Mouse (Mus musculus): ENCODE results near the gene Fam3b. TPM values are rescaled to one million over a fixed set of nuclear protein-coding genes. Genes with fewer than 3 reads are reported as not detected.

Fam3b gene
- polyA plus RNA-seq, 1 experiment from 2014 or later, result not detected

DNA sequence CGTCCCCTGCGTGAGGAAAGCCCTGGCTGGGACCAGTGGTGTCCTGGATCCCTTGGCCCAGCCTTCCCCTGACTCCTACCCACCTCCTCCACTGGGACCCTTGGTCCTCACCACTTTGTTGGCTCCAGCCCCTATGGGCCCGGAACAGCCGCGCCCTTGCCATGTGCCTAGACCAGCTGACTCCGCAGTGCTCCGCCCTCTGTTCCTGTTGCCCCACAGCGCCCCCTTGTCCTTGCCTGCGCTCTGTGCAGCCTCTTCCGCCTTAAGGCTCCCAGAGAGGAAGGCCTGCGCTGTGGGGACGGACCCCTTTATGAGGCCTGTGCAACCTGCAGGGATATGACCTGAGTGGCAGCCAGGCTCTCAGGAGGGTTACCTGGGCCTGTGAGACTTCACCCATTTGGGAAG is 2.3 kb downstream of the Fam3b start:
- 94% methylated on average over 11 of the region's 12 CpGs for WGBS
- ATAC-seq (ENCODE audit: low FRiP score), result no peak
- Histone ChIP-seq H3K9me3 (no peaks in the 10 kb centered on the region), H3K9ac (no peak overlapping the region), H3K36me3 (no peaks in the 10 kb centered on the region), H3K27ac (no peak overlapping the region), H3K4me3 (no peak overlapping the region), H3K27me3 (no peaks in the 10 kb centered on the region), H3K4me1 (replicated peaks) (no peaks in the 10 kb centered on the region), H3K4me2 (no peak overlapping the region)

DNA sequence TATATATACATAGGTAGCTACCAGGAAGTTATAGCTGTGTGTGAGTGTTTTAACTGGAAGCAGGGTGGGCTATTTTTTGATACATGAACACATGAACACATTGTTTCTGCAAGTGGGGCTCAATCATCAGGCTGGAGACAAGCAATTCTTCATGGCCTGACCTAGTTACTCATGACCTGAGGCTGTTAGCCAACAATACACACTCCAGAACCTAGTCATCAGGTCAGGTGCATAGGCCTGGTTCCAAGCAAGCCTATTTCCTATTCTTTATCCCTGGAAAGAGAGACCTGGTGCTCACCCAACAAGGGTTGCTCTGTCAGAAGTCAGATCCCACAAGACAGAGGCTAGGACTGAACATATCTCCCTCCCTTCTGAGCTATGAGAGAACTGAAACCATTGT is 3.1 kb downstream of the Fam3b start:
- ATAC-seq (ENCODE audit: low FRiP score), result no peak
- H3K4me1 ChIP-seq (replicated peaks), result no peaks in the 10 kb centered on the region
- no peak overlapping the region for H3K4me2 ChIP-seq
- H3K27ac ChIP-seq, result no peak overlapping the region
- no peak overlapping the region for H3K4me3 ChIP-seq
- no peaks in the 10 kb centered on the region for H3K36me3 ChIP-seq
- H3K9me3 ChIP-seq, result no peaks in the 10 kb centered on the region
- no peaks in the 10 kb centered on the region for H3K27me3 ChIP-seq
- no peak overlapping the region for H3K9ac ChIP-seq

DNA sequence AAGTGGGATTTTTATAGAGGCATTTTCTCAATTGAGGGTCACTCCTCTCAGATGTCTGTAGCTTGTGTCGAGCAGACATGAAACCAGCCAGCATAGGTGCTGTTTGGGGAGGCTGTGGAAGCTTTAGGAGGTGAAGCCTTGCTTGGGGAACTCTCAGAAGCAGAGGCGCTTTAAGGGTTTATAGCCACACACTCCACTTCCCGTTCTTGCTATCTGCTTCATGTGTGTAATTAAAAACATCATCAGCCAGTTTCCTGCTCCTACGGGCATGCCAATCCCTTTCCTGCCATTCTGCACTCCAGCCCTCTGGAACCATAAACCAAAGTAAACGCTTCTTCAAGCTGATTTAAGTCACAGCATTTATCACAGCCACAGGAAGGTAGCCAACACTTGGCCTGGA is 3.8 kb downstream of the Fam3b start:
- no peak overlapping the region for H3K9ac ChIP-seq

DNA sequence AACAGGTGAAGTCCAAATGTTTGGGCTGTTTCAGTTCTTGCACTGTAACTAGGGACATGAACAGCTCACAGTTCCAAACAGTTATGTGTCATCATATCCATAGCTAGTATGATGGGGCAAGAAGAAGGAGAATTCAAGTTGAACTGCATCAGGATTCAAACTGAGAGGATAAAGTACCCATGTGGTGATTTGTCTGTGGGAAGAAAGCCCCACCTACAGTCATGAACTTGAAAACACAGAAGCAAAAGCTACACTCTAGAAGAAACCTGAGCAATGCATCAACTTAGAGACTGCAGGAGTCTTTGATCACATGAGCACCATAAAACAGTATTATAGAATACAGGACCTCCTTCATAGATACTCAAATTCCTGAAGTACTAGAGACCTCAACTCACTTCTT is 6.8 kb downstream of the Fam3b start:
- H3K9ac ChIP-seq, result no peak overlapping the region

More for the DNA sequence above, 3.8 kb downstream of the Fam3b start:
- H3K27me3 ChIP-seq, result no peaks in the 10 kb centered on the region
- no peaks in the 10 kb centered on the region for H3K9me3 ChIP-seq
- 76% methylated on average over 5 of the region's 5 CpGs for WGBS
- no peak overlapping the region for H3K27ac ChIP-seq
- no peak overlapping the region for H3K4me3 ChIP-seq
- H3K4me2 ChIP-seq, result no peak overlapping the region
- no peaks in the 10 kb centered on the region for H3K4me1 ChIP-seq (replicated peaks)
- no peaks in the 10 kb centered on the region for H3K36me3 ChIP-seq
- ATAC-seq (ENCODE audit: low FRiP score), result no peak

DNA sequence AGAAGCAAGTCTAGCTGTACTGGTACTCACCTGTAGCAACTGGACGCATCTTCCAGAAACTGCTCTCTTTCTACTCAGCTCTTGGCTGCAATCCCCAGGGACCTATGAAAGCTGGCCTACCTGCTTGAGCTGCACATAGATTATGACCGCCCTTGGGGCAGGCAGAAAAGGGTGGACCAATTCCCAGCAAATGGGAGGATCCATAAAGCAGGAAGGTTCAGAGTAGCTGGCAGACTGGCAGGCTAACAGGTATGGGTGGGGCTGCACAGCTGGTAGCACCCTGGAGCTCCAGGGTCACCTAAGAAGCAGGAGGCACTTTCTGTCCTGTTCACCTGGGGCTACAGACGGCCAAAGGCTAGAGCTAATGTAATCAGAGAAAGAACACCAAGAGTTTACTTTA is 9.8 kb downstream of the Fam3b start:
- Histone ChIP-seq H3K36me3 (no peaks in the 10 kb centered on the region), H3K4me1 (replicated peaks) (no peaks in the 10 kb centered on the region), H3K27me3 (no peaks in the 10 kb centered on the region), H3K4me2 (no peak overlapping the region), H3K4me3 (no peak overlapping the region), H3K27ac (no peak overlapping the region), H3K9ac (no peak overlapping the region), H3K9me3 (no peaks in the 10 kb centered on the region)
- ATAC-seq (ENCODE audit: low FRiP score), result no peak
- 85% methylated on average over 3 of the region's 3 CpGs for WGBS

More for the DNA sequence above, 6.8 kb downstream of the Fam3b start:
- Histone ChIP-seq H3K27ac (no peak overlapping the region), H3K4me2 (no peak overlapping the region), H3K9me3 (no peaks in the 10 kb centered on the region), H3K4me1 (replicated peaks) (no peaks in the 10 kb centered on the region), H3K4me3 (no peak overlapping the region), H3K27me3 (no peaks in the 10 kb centered on the region), H3K36me3 (no peaks in the 10 kb centered on the region)
- ATAC-seq (ENCODE audit: low FRiP score), result no peak

DNA sequence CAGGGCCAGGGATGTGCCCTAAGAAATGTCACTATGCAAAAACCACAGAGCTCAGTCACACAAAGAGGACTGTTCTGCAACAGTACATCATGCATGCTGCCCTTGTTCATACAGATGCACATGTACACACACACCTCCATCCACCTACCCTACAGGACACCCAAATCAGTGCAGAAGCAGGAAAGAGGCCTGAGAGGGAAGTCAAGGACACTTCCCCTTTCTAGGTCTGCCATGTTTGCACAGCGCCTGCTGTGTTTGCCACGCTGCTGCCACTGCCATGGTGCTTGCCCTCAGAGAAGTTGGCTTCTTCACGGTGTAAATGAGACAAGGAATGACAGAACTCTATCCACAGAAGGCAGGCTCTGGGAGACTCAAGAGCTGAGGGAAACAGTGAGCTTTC is 10.8 kb downstream of the Fam3b start:
- WGBS, result 83% methylated on average over 3 of the region's 3 CpGs
- H3K9ac ChIP-seq, result no peak overlapping the region
- H3K4me1 ChIP-seq (replicated peaks), result no peaks in the 10 kb centered on the region
- no peak overlapping the region for H3K27ac ChIP-seq
- no peak overlapping the region for H3K4me2 ChIP-seq
- no peaks in the 10 kb centered on the region for H3K9me3 ChIP-seq
- H3K27me3 ChIP-seq, result no peaks in the 10 kb centered on the region
- H3K36me3 ChIP-seq, result no peaks in the 10 kb centered on the region
- no peak for ATAC-seq (ENCODE audit: low FRiP score)
- H3K4me3 ChIP-seq, result no peak overlapping the region

DNA sequence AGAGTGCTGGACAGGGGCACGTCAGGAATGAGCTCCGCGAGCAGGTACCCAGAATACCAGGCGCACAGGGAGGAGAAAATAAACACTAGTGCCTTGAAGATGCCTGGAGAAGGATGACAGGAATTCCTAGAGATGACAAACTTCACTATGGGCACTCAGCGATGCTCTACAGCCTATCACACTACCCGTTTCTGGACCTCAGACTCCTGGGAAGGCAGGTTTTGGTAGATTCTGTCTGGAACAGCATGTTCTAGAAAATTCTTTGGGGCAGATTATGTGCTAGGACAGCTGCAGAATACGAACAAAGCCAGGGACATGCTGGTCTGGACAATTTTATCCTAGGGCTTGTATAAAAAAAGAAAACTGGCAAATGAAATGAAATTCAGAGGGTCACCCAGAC is 13.7 kb downstream of the Fam3b start:
- H3K9ac ChIP-seq, result no peak overlapping the region
- H3K9me3 ChIP-seq, result no peaks in the 10 kb centered on the region
- WGBS, result 94% methylated on average over 7 of the region's 7 CpGs
- H3K36me3 ChIP-seq, result no peaks in the 10 kb centered on the region
- no peak overlapping the region for H3K4me2 ChIP-seq
- no peak overlapping the region for H3K27ac ChIP-seq
- no peak for ATAC-seq (ENCODE audit: low FRiP score)
- no peaks in the 10 kb centered on the region for H3K4me1 ChIP-seq (replicated peaks)
- no peak overlapping the region for H3K4me3 ChIP-seq
- no peaks in the 10 kb centered on the region for H3K27me3 ChIP-seq

DNA sequence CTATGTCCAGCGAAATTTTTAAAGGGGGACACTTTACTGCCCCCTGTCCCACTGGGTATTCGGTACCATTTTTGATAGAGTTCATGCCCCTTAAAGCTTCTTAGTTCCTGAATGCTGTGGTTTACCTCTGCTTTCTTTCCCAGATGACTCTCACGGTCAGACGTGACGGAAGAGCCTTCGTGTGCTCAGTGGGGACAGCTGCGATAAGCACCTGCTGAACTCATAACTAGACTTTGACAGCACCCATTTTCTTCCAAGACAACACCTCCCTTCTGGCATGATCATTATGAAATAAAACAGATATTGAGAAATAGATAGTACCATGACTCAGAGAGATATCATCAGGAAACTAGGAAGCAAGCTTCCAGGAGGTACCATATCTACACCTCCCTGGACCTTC is 15.2 kb downstream of the Fam3b start:
- WGBS, result 93% methylated on average over 7 of the region's 7 CpGs
- Histone ChIP-seq H3K36me3 (no peaks in the 10 kb centered on the region), H3K4me3 (no peak overlapping the region), H3K27me3 (no peaks in the 10 kb centered on the region), H3K9ac (no peak overlapping the region), H3K27ac (no peak overlapping the region), H3K9me3 (no peaks in the 10 kb centered on the region), H3K4me1 (replicated peaks) (no peaks in the 10 kb centered on the region), H3K4me2 (no peak overlapping the region)
- no peak for ATAC-seq (ENCODE audit: low FRiP score)

DNA sequence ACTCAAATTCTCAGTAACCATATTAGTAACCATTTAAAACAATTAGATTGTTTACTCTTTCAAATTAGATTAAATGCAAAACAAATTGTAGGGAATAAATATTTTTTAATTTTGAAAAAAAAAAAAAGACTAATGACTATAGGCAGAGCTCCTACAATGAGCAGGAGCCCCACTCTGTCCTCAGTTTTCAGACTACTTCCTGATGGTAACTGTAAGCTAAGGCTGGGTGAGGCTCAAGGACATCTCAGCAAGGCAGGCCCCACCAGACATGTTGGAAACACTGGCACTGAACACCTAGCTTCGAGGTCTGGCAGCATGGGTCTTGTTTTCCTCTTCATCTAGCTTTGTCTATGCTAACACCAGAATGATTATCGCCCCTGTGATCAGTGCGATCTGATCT is 16.5 kb downstream of the Fam3b start:
- Histone ChIP-seq H3K4me3 (no peak overlapping the region), H3K4me1 (replicated peaks) (no peaks in the 10 kb centered on the region), H3K9me3 (no peaks in the 10 kb centered on the region), H3K27me3 (no peaks in the 10 kb centered on the region), H3K27ac (no peak overlapping the region), H3K4me2 (no peak overlapping the region), H3K36me3 (no peaks in the 10 kb centered on the region), H3K9ac (no peak overlapping the region)
- ATAC-seq (ENCODE audit: low FRiP score), result no peak
- WGBS, result 98% methylated on average over 3 of the region's 3 CpGs

DNA sequence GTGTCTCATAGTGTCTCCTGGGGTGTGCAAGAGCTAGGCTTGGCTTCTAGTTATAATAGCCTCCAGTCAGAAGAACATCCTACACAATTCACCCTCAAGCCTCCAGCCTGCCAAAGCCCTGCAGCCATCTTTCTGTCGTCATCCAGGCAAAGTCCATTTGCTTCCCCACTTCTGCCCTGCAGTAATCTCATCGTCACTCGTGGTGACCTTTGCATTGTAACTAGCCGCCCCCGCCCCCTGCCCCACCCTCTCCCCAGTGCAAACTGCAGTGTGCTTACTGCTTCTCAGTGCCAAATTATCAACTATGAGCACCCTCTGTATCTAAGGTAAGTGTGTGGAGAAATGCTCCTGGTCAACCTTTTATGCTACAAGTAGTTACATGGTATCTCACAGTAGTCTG is 16.9 kb downstream of the Fam3b start:
- Histone ChIP-seq H3K9me3 (no peaks in the 10 kb centered on the region), H3K27me3 (no peaks in the 10 kb centered on the region), H3K4me2 (no peak overlapping the region), H3K27ac (no peak overlapping the region), H3K4me1 (replicated peaks) (no peaks in the 10 kb centered on the region), H3K4me3 (no peak overlapping the region), H3K36me3 (no peaks in the 10 kb centered on the region), H3K9ac (no peak overlapping the region)
- no peak for ATAC-seq (ENCODE audit: low FRiP score)
- WGBS, result 65% methylated on average over 5 of the region's 5 CpGs

DNA sequence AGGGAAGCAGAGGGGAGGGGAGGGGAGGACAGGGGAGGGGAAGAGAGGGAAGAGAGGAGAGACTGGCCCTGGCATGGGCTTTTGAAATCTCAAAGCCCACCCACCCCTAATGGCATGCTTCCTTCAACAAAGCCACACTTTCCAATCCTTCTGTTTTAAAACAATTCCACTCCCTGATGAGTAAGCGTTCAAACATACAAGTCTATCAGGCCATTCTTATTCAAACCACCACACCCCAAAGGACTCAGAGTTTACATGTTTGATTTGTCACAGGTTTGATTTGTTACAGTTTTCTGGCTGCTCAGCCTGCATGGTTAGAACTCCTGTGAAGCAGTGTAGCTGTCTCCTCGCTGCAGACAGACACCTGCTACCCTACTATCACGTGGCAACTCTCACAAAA is 18.6 kb downstream of the Fam3b start:
- Histone ChIP-seq H3K27me3 (no peaks in the 10 kb centered on the region), H3K4me1 (replicated peaks) (no peaks in the 10 kb centered on the region), H3K9ac (no peak overlapping the region), H3K4me3 (no peak overlapping the region), H3K4me2 (no peak overlapping the region), H3K36me3 (no peaks in the 10 kb centered on the region), H3K27ac (no peak overlapping the region), H3K9me3 (no peaks in the 10 kb centered on the region)
- no peak for ATAC-seq (ENCODE audit: low FRiP score)
- WGBS, result 38% methylated on average over 3 of the region's 3 CpGs

DNA sequence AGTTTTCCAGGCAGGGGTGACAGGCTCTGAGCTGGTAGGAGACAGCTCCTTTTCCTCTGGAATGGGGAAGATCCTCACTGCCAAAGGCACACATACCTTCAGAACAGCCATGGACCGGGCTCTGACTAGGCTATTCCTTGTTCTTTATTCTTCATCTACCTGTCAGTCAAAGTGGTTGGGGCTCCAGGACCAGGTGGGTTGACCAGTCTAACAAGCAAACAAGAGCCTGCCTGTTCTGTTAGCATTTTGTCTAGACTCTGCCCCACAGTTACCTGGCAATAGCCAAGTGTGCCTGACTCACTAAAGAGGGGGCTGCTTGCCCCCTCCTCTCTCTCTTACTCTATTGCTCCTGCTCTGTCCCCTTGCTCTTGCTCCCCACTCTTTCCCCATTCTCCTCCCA is 22.2 kb downstream of the Fam3b start:
- no peak overlapping the region for H3K4me3 ChIP-seq
- H3K27ac ChIP-seq, result no peak overlapping the region
- ATAC-seq (ENCODE audit: low FRiP score), result no peak
- no peak overlapping the region for H3K4me2 ChIP-seq
- no peaks in the 10 kb centered on the region for H3K36me3 ChIP-seq
- no peak overlapping the region for H3K9ac ChIP-seq
- no peaks in the 10 kb centered on the region for H3K9me3 ChIP-seq
- 91% methylated on average over 1 of the region's 1 CpGs for WGBS
- no peaks in the 10 kb centered on the region for H3K4me1 ChIP-seq (replicated peaks)
- 0 out of 2 replicates have a peak, but pooled peaks cover 2% of the 10 kb centered on the region for H3K27me3 ChIP-seq

DNA sequence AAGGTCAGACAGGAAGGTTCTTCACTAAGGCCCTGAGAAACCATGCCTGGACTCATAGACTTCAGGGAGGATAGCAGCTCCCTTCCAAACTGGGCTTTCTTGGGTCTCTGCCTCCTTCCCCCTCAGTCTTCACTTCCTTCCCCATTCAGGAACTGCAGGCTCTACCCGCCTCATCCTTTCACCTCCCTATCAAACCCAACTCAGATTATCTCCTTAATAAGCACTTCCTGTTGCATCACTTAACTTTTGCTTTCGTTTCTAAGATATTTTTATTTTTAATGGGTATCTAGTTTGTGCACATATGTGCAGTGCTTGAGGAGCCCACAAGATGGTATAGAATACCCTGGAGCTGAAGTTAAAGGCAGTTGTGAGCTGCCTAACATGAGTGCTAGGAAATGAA is 36.0 kb downstream of the Fam3b start:
- Histone ChIP-seq H3K4me2 (no peak overlapping the region), H3K4me1 (replicated peaks) (no peaks in the 10 kb centered on the region), H3K4me3 (no peak overlapping the region), H3K27me3 (no peaks in the 10 kb centered on the region), H3K9ac (no peak overlapping the region), H3K27ac (no peak overlapping the region), H3K36me3 (no peaks in the 10 kb centered on the region), H3K9me3 (no peaks in the 10 kb centered on the region)
- 82% methylated on average over 2 of the region's 2 CpGs for WGBS
- ATAC-seq (ENCODE audit: low FRiP score), result no peak

DNA sequence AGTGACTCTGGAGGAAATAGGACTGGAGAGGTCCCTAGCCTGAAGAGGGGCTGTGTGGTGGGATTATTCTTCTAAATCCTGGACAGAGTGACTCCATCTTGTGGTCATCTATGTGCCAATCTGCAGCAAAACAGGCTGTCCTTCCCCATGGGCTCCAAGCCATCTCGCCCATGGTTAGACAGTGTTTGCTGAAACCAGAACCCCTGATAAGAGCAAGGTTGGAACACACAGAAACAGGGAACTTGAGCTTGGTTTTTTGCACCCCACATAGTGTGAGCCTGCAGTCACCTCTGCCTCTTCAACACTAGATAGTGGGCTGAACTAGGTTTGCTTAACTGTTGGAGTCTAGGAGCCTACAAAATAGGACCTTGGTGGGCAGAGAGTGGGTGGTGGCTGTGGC is 38.1 kb downstream of the Fam3b start:
- no peaks in the 10 kb centered on the region for H3K4me1 ChIP-seq (replicated peaks)
- H3K4me2 ChIP-seq, result no peak overlapping the region
- no peaks in the 10 kb centered on the region for H3K27me3 ChIP-seq
- no peaks in the 10 kb centered on the region for H3K36me3 ChIP-seq
- no peak overlapping the region for H3K4me3 ChIP-seq
- no peak overlapping the region for H3K27ac ChIP-seq
- WGBS, result 95% methylated on average over 1 of the region's 1 CpGs
- no peaks in the 10 kb centered on the region for H3K9me3 ChIP-seq
- no peak overlapping the region for H3K9ac ChIP-seq
- ATAC-seq (ENCODE audit: low FRiP score), result no peak

All from hindbrain, embryonic 13.5 days (tissue).